Mouse (Mus musculus) C2C12 (cell line): ENCODE results near the gene Lgi1.
A peak's percentile ranks its signal among the peaks of the same experiment; 100 is the strongest.

Source experiments
- CEBPB ChIP-seq: IDR thresholded peaks from one replicate; pipeline ENCODE4 v1.6.1; 2011; ENCODE audit warnings: low read depth, mild to moderate bottlenecking, control low read depth, moderate library complexity
- CTCF ChIP-seq: IDR thresholded peaks from one replicate; pipeline ENCODE4 v1.5.1; 2011; ENCODE audit not compliant: control insufficient read depth, insufficient read depth, insufficient read length
- MYOG ChIP-seq: IDR thresholded peaks from one replicate; pipeline ENCODE4 v1.6.1; 2011; ENCODE audit not compliant: control insufficient read depth, insufficient read length; ENCODE audit errors: extremely low read depth

DNA sequence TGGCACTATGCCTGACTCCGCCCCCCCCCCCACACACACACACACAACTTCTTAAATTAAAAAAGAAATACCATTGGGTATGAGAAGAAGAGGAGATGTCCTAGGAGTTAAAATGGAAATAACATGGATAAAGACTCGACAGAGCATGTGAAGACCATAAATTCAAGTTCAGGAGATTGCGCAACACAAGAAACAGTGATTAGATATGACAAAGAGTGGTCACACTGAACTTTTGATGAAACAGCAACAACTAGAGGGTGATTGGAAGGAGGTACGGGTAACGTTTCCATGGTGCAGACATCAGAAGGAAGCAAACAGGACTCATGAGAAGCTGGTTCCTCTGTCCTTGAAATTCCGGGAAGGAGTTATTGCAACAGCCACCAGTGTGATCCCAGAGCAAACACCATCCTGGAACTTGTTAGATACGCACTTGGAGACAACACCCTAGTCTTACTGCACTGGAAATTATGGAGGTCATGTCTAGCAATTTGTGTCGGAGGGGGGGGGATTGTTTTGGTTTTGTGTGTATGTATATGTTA lies 22.0 kb upstream of the Lgi1 start:
- TF ChIP-seq CTCF (no peak), MYOG (no peak), CEBPB (peak; percentile 85)
